Mouse (Mus musculus): ENCODE results near the gene Sv2a. TPM values are rescaled to one million over a fixed set of nuclear protein-coding genes. Genes with fewer than 3 reads are reported as not detected.
"Not testable (repeated sequence)": the region's sequence is repeated elsewhere in the genome, so short reads cannot be mapped to it uniquely, and the experiment has no call there.

Gene Sv2a
- total RNA-seq, 1 experiment, result 7.2 TPM

- Histone ChIP-seq H3K9ac (ENCODE audit: insufficient read depth, low read depth, low read length, poor library complexity, severe bottlenecking) (no peak overlapping the region), H3K4me1 (ENCODE audit: control insufficient read depth in 2 of 2, insufficient read depth in 2 of 2, low read length in 2 of 2, poor library complexity in 1 of 2) (peaks cover under 1 to 5% of the 10 kb centered on the region in 2 experiments; a peak in 3 of 4 replicates), H3K4me3 (ENCODE audit: insufficient read depth in 1 of 2, low read depth in 1 of 2, low read length in 2 of 2, poor library complexity in 1 of 2, severe bottlenecking in 1 of 2) (no peak overlapping the region), H3K9me3 (ENCODE audit: control insufficient read depth, insufficient read depth, low read depth, low read length) (no peaks in the 10 kb centered on the region), H3K36me3 (ENCODE audit: control insufficient read depth, insufficient read depth, low read length, poor library complexity, severe bottlenecking) (no peaks in the 10 kb centered on the region), H3K27ac (ENCODE audit: insufficient read depth, low read depth, low read length, poor library complexity, severe bottlenecking) (no peak overlapping the region)
- TF ChIP-seq MAFK (IDR thresholded peaks at IDR 0.05; ENCODE audit: insufficient read depth, low read depth, low read length), result no peak
- no peak for TF ChIP-seq ZC3H11A (IDR thresholded peaks at IDR 0.05; ENCODE audit: borderline replicate concordance, low read depth, low read length)
- no peak for TF ChIP-seq HCFC1 (IDR thresholded peaks at IDR 0.05; ENCODE audit: borderline replicate concordance, insufficient read depth, low read length)
- no peak for TF ChIP-seq ZNF384 (IDR thresholded peaks at IDR 0.05; ENCODE audit: low read depth, low read length)
- TF ChIP-seq CHD2 (IDR thresholded peaks at IDR 0.05; ENCODE audit: low read depth, low read length), result no peak
- in situ Hi-C loops (cut with MboI; ENCODE audit: low sequenced_read_pairs in 2 of 2, unreplicated experiment in 2 of 2), result no loop called here
- no peak for DNase-seq (ENCODE audit: low read depth, low spot score)
Observed at GRCm38 (mm10) chr3:96235836-96236235, 54.9 kb downstream of the Sv2a start.

DNA sequence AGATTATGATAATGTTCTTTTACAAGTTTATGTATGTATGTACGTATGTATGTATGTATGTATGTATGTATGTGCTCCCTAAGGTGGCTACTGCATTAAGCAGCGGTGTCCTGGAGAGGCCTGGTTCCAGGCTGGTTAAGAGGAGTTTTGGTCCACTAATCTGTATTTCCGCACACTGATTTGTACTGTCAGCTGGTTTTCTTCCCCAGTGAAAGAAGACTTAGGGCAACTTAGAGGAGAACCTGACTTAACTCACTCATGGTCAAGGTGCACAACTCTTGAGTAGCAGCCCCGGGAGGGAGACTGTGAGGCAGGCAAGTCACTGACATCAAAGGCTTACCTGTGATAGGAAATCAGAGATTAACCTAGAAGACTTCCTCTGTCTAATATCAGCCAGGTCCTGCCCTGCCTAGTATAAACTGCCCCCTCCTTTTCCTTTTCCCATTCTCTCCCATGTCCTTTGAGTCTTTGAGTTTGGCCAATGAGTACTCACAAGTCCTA lies 55.9 kb downstream of the Sv2a start:
- DNase-seq (ENCODE audit: low read depth, low spot score), result no peak
- TF ChIP-seq ZC3H11A (IDR thresholded peaks at IDR 0.05; ENCODE audit: borderline replicate concordance, low read depth, low read length) (no peak), CHD2 (IDR thresholded peaks at IDR 0.05; ENCODE audit: low read depth, low read length) (no peak)
- H3K9ac ChIP-seq (ENCODE audit: insufficient read depth, low read depth, low read length, poor library complexity, severe bottlenecking), result peak overlapping the region; percentile 89; the same call in 1 of the 2 replicates
- in situ Hi-C loops (cut with MboI; ENCODE audit: low sequenced_read_pairs in 2 of 2, unreplicated experiment in 2 of 2), result no loop called here
- H3K4me3 ChIP-seq (ENCODE audit: insufficient read depth in 1 of 2, low read depth in 1 of 2, low read length in 2 of 2, poor library complexity in 1 of 2, severe bottlenecking in 1 of 2), result peak overlapping the region; percentile 74 to 81
- H3K36me3 ChIP-seq (ENCODE audit: control insufficient read depth, insufficient read depth, low read length, poor library complexity, severe bottlenecking), result no peaks in the 10 kb centered on the region
- H3K4me1 ChIP-seq (ENCODE audit: control insufficient read depth in 2 of 2, insufficient read depth in 2 of 2, low read length in 2 of 2, poor library complexity in 1 of 2), result peaks cover 3 to 5% of the 10 kb centered on the region in 2 experiments; a peak in 3 of 4 replicates
- H3K27ac ChIP-seq (ENCODE audit: insufficient read depth, low read depth, low read length, poor library complexity, severe bottlenecking), result peak overlapping the region; percentile 7; the same call in 1 of the 2 replicates
- H3K9me3 ChIP-seq (ENCODE audit: control insufficient read depth, insufficient read depth, low read depth, low read length), result no peaks in the 10 kb centered on the region

GRCm38 (mm10) chr3:96237335-96237903 lies 56.5 kb downstream of the Sv2a start:
- H3K27ac ChIP-seq (ENCODE audit: insufficient read depth, low read depth, low read length, poor library complexity, severe bottlenecking), result peak overlapping the region; percentile 91; the same call in 1 of the 2 replicates
- no peaks in the 10 kb centered on the region for H3K36me3 ChIP-seq (ENCODE audit: control insufficient read depth, insufficient read depth, low read length, poor library complexity, severe bottlenecking)
- no peaks in the 10 kb centered on the region for H3K9me3 ChIP-seq (ENCODE audit: control insufficient read depth, insufficient read depth, low read depth, low read length)
- no peak for TF ChIP-seq MAFK (IDR thresholded peaks at IDR 0.05; ENCODE audit: insufficient read depth, low read depth, low read length)
- H3K9ac ChIP-seq (ENCODE audit: insufficient read depth, low read depth, low read length, poor library complexity, severe bottlenecking), result peak overlapping the region; percentile 89
- no peak for DNase-seq (ENCODE audit: low read depth, low spot score)
- in situ Hi-C loops (cut with MboI; ENCODE audit: low sequenced_read_pairs in 2 of 2, unreplicated experiment in 2 of 2), result no loop called here
- H3K4me1 ChIP-seq (ENCODE audit: control insufficient read depth in 2 of 2, insufficient read depth in 2 of 2, low read length in 2 of 2, poor library complexity in 1 of 2), result peaks cover 3 to 8% of the 10 kb centered on the region in 2 experiments; a peak in 3 of 4 replicates
- peak overlapping the region; percentile 74 to 81 for H3K4me3 ChIP-seq (ENCODE audit: insufficient read depth in 1 of 2, low read depth in 1 of 2, low read length in 2 of 2, poor library complexity in 1 of 2, severe bottlenecking in 1 of 2)

GRCm38 (mm10) chr3:96237904-96238511 lies 57.1 kb downstream of the Sv2a start:
- in situ Hi-C loops (cut with MboI; ENCODE audit: low sequenced_read_pairs in 2 of 2, unreplicated experiment in 2 of 2), result no loop called here
- H3K4me1 ChIP-seq (ENCODE audit: control insufficient read depth in 2 of 2, insufficient read depth in 2 of 2, low read length in 2 of 2, poor library complexity in 1 of 2), result peaks cover 3 to 9% of the 10 kb centered on the region in 2 experiments; a peak in 3 of 4 replicates
- peak overlapping the region; percentile 89 for H3K9ac ChIP-seq (ENCODE audit: insufficient read depth, low read depth, low read length, poor library complexity, severe bottlenecking)
- no peaks in the 10 kb centered on the region for H3K9me3 ChIP-seq (ENCODE audit: control insufficient read depth, insufficient read depth, low read depth, low read length)
- H3K4me3 ChIP-seq (ENCODE audit: insufficient read depth in 1 of 2, low read depth in 1 of 2, low read length in 2 of 2, poor library complexity in 1 of 2, severe bottlenecking in 1 of 2), result peak overlapping the region; percentile 74 to 81
- H3K36me3 ChIP-seq (ENCODE audit: control insufficient read depth, insufficient read depth, low read length, poor library complexity, severe bottlenecking), result no peaks in the 10 kb centered on the region
- peak overlapping the region; percentile 91 for H3K27ac ChIP-seq (ENCODE audit: insufficient read depth, low read depth, low read length, poor library complexity, severe bottlenecking)
- no peak for DNase-seq (ENCODE audit: low read depth, low spot score)
- TF ChIP-seq CHD2 (IDR thresholded peaks at IDR 0.05; ENCODE audit: low read depth, low read length) (no peak), MAFK (IDR thresholded peaks at IDR 0.05; ENCODE audit: insufficient read depth, low read depth, low read length) (no peak), HCFC1 (IDR thresholded peaks at IDR 0.05; ENCODE audit: borderline replicate concordance, insufficient read depth, low read length) (no peak), ZC3H11A (IDR thresholded peaks at IDR 0.05; ENCODE audit: borderline replicate concordance, low read depth, low read length) (no peak)

DNA sequence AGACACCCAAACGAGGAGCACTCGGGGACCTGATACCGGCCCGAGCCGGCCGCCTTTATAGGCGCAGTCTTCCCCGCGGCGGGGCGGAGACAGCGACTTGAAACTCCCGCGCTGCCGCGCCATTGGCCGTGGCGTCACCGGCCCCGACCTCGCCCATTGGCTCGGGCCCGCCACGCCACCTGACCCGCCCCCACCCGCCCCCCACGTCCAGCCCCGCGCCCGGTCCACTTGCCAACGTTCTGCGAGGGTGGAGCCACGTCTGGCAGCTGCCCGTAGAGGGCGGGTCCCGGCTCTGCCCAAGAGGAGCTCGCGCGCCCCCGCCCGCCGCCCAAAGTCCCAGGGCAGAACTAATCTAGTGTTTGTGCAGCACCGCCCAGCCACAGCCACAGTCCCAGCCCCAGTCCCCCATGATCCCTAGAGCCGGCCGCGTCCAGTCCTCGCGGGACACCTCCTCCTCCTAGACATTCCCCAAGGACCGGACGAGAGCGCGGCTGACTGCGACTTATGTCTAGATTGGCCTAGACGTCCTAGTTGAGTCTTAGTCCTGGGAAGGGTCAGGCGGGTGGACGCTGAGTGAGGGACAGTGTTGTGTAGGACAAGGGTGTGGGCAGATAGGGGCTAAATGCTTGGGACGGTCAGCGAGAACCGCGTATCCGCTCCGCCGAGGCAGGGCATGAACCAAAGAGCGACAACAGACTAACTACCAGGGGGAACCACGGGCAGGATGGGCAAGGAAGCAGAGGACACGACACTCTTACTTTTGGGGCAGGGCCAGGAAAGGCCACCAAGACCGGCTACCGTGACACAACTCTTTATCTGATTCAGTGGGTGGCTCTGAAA lies 58.2 kb downstream of the Sv2a start, which contains the start of gene Hist2h3c2:
Hist2h3c2 (minus strand) TSS at position 174 of the 840 bp plus-strand sequence.
- peak within 1 kb of the TSS; percentile 74 to 81 for H3K4me3 ChIP-seq (ENCODE audit: insufficient read depth in 1 of 2, low read depth in 1 of 2, low read length in 2 of 2, poor library complexity in 1 of 2, severe bottlenecking in 1 of 2)
- peaks cover 6 to 15% of the 10 kb centered on the region in 2 experiments for H3K4me1 ChIP-seq (ENCODE audit: control insufficient read depth in 2 of 2, insufficient read depth in 2 of 2, low read length in 2 of 2, poor library complexity in 1 of 2)
- peak within 1 kb of the TSS; percentile 97 for H3K27ac ChIP-seq (ENCODE audit: insufficient read depth, low read depth, low read length, poor library complexity, severe bottlenecking)
- H3K36me3 ChIP-seq (ENCODE audit: control insufficient read depth, insufficient read depth, low read length, poor library complexity, severe bottlenecking); H3K9me3 ChIP-seq (ENCODE audit: control insufficient read depth, insufficient read depth, low read depth, low read length); in situ Hi-C loops (cut with MboI; ENCODE audit: low sequenced_read_pairs in 2 of 2, unreplicated experiment in 2 of 2); DNase-seq (ENCODE audit: low read depth, low spot score): not testable (repeated sequence)
- H3K9ac ChIP-seq (ENCODE audit: insufficient read depth, low read depth, low read length, poor library complexity, severe bottlenecking), result peak within 1 kb of the TSS; percentile 94

DNA sequence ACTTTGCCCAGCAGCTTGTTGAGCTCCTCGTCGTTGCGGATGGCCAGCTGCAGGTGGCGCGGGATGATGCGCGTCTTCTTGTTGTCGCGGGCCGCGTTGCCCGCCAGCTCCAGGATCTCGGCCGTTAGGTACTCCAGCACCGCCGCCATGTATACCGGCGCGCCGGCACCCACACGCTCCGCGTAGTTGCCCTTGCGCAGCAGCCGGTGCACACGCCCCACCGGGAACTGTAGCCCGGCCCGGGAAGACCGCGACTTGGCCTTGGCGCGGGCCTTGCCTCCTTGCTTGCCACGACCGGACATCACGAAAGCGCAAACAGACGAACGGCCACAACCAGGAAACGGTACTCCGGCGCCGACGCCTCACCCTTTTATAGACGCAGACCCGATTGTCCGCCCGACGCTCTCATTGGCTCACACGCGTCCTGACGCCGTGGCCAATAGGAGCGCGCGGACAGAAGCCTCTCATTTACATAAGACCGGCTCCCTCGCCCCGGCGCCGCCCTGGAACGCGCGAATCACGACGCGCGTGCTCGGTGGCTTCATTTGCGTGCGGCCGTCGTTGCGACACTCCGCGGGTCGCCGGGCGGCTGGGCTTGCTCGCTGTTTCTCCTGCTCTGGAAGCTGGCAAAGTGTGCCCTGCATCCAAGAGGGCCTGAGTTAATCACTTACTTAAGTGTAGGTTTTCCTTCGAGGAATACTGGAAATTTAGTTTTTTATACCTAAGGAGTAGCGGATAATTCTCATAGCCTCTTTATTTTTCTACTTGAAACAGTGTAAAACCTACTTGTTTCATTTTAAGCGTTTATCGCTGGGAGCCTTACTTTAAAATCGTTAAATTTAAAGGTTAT lies 59.2 kb downstream of the Sv2a start, which contains the start of gene Hist2h2aa2:
Hist2h2aa2 (minus strand) TSS at position 328 of the 850 bp plus-strand sequence.
- peak within 1 kb of the TSS; percentile 94 for H3K9ac ChIP-seq (ENCODE audit: insufficient read depth, low read depth, low read length, poor library complexity, severe bottlenecking)
- peaks cover 6 to 17% of the 10 kb centered on the region in 2 experiments for H3K4me1 ChIP-seq (ENCODE audit: control insufficient read depth in 2 of 2, insufficient read depth in 2 of 2, low read length in 2 of 2, poor library complexity in 1 of 2)
- peak within 1 kb of the TSS; percentile 67 to 73 for H3K4me3 ChIP-seq (ENCODE audit: insufficient read depth in 1 of 2, low read depth in 1 of 2, low read length in 2 of 2, poor library complexity in 1 of 2, severe bottlenecking in 1 of 2)
- DNase-seq (ENCODE audit: low read depth, low spot score); H3K9me3 ChIP-seq (ENCODE audit: control insufficient read depth, insufficient read depth, low read depth, low read length); H3K36me3 ChIP-seq (ENCODE audit: control insufficient read depth, insufficient read depth, low read length, poor library complexity, severe bottlenecking); in situ Hi-C loops (cut with MboI; ENCODE audit: low sequenced_read_pairs in 2 of 2, unreplicated experiment in 2 of 2): not testable (repeated sequence)
- H3K27ac ChIP-seq (ENCODE audit: insufficient read depth, low read depth, low read length, poor library complexity, severe bottlenecking), result peak within 1 kb of the TSS; percentile 97

Data from ES-E14 (cell line).